In the genomic region with DNA sequence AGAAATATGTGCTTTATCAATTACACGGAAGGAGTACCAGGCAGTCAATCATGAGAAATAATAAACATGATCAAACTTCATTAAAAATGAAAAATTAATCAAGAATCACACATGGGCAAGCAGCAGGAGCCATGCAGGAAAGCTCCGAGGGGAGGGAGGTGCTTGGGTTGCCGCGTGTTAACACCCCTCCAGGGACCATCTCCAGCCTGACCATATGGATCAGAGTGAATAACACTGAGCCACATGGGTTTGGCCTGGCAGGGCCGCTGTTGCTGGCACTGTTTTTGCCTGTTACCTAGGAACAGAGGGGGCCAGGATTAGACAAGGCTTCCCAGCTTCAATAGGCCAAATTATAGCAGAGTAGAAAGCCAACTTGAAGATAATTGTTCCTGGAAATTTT, we compare ENCODE assay signal across 10 mouse cellular contexts.
DNase-seq lines count a peak whose midpoint lies in the region; ATAC-seq lines count a peak whose summit lies in the region.
"Had no signal": no experiment of that assay in that cellular context is flagged by ENCODE, and none has a peak within 500 bp of the region (broad histone marks: within the 10 kb centered on the region; RNA-seq: fewer than 3 reads in every experiment).

No protein-coding gene starts in this region.

- H3K4me1 ChIP-seq in forebrain, embryonic 16.5 days (replicated peaks; ENCODE audit: control insufficient read depth, insufficient read depth, low read length): peaks cover 9% of the 10 kb centered on the region
- 0 out of 2 replicates have a peak, but pooled peaks cover 4% of the 10 kb centered on the region for H3K4me1 ChIP-seq in kidney, embryonic 16.5 days (ENCODE audit: insufficient read depth, low read length)
- H3K4me1 ChIP-seq in liver, embryonic 11.5 days (replicated peaks; ENCODE audit: control insufficient read depth, insufficient read depth, low read length): peaks cover 17% of the 10 kb centered on the region

- no peaks in the 10 kb centered on the region for H3K27me3 ChIP-seq in forebrain, embryonic 16.5 days (replicated peaks; ENCODE audit: control insufficient read depth, insufficient read depth, low read length)
- H3K27me3 ChIP-seq in kidney, embryonic 16.5 days (ENCODE audit: insufficient read depth, low read length): no peaks in the 10 kb centered on the region
- H3K27me3 ChIP-seq in liver, embryonic 11.5 days (replicated peaks; ENCODE audit: control insufficient read depth, insufficient read depth, low read length): no peaks in the 10 kb centered on the region
- H3K27me3 ChIP-seq: limb, embryonic 12.5 days had no signal

- H3K27ac ChIP-seq in forebrain, embryonic 16.5 days (ENCODE audit: low read length): no peak overlapping the region
- no peak overlapping the region for H3K27ac ChIP-seq in kidney, embryonic 16.5 days (ENCODE audit: low read length)
- no peak overlapping the region for H3K27ac ChIP-seq in liver, embryonic 11.5 days (ENCODE audit: low read depth, low read length)
- H3K27ac ChIP-seq: limb, embryonic 12.5 days had no signal

- 11% methylated on average over 5 of the region's 5 CpGs for WGBS in forebrain, embryonic 16.5 days
- 28% methylated on average over 5 of the region's 5 CpGs for WGBS in kidney, embryonic 16.5 days
- WGBS in liver, embryonic 11.5 days: 65% methylated on average over 5 of the region's 5 CpGs

- H3K9ac ChIP-seq in forebrain, embryonic 16.5 days (replicated peaks; ENCODE audit: low read depth, low read length): no peak overlapping the region
- no peak overlapping the region for H3K9ac ChIP-seq in kidney, embryonic 16.5 days (replicated peaks; ENCODE audit: low read length)
- H3K9ac ChIP-seq in liver, embryonic 11.5 days (ENCODE audit: low read depth, low read length): no peak overlapping the region
- H3K9ac ChIP-seq: limb, embryonic 12.5 days had no signal

- H3K36me3 ChIP-seq in forebrain, embryonic 16.5 days (ENCODE audit: control insufficient read depth, insufficient read depth): no peaks in the 10 kb centered on the region
- H3K36me3 ChIP-seq in kidney, embryonic 16.5 days (ENCODE audit: insufficient read depth, low read length): no peaks in the 10 kb centered on the region
- H3K36me3 ChIP-seq in liver, embryonic 11.5 days (ENCODE audit: control insufficient read depth, insufficient read depth, low read length): no peaks in the 10 kb centered on the region
- H3K36me3 ChIP-seq: limb, embryonic 12.5 days had no signal

- ATAC-seq in forebrain, embryonic 16.5 days: peak; percentile 91
- ATAC-seq in activated CD4-positive, CD25-positive, alpha-beta regulatory T cell, adult 4 months: no peak
- no peak for ATAC-seq in kidney, embryonic 16.5 days (ENCODE audit: low FRiP score, low TSS enrichment)
- ATAC-seq in liver, embryonic 11.5 days (replicated peaks; ENCODE audit: low FRiP score): no peak

- DNase-seq in NIH3T3 (ENCODE audit: low read depth): peak; percentile 11
- DNase-seq in cerebellum, adult 8-10 months: peak; percentile 73
- peak; percentile 82 for DNase-seq in mesoderm, embryonic 11.5 days (ENCODE audit: low read depth, low spot score)
- no peak for DNase-seq in liver, embryonic 11.5 days (ENCODE audit: low spot score)
- no peak for DNase-seq in ovary, postnatal 10 days (ENCODE audit: low spot score)
- DNase-seq: thymus, postnatal 25 days had no signal

- H3K4me2 ChIP-seq in forebrain, embryonic 16.5 days (ENCODE audit: low read length): no peak overlapping the region
- no peak overlapping the region for H3K4me2 ChIP-seq in kidney, embryonic 16.5 days (replicated peaks; ENCODE audit: low read depth, low read length)
- no peak overlapping the region for H3K4me2 ChIP-seq in liver, embryonic 11.5 days
- H3K4me2 ChIP-seq: limb, embryonic 12.5 days had no signal

- H3K4me3 ChIP-seq in forebrain, embryonic 16.5 days (replicated peaks; ENCODE audit: low read length): no peak overlapping the region
- no peak overlapping the region for H3K4me3 ChIP-seq in kidney, embryonic 16.5 days (ENCODE audit: low read length)
- no peak overlapping the region for H3K4me3 ChIP-seq in liver, embryonic 11.5 days (ENCODE audit: low read depth, low read length)
- H3K4me3 ChIP-seq: limb, embryonic 12.5 days had no signal

- H3K9me3 ChIP-seq in forebrain, embryonic 16.5 days (ENCODE audit: control insufficient read depth, low read length): no peaks in the 10 kb centered on the region
- H3K9me3 ChIP-seq in kidney, embryonic 16.5 days (ENCODE audit: low read length): no peaks in the 10 kb centered on the region
- H3K9me3 ChIP-seq in liver, embryonic 11.5 days (ENCODE audit: control insufficient read depth, low read length): no peaks in the 10 kb centered on the region
- H3K9me3 ChIP-seq: limb, embryonic 12.5 days had no signal

Comparison
In these comparisons a context has a peak if more than half of its experiments do, and no peak if none do; other contexts are left out.
1. DNase-seq: peak in NIH3T3 (single experiment), cerebellum, adult 8-10 months (single experiment) and mesoderm, embryonic 11.5 days (single experiment); none in liver, embryonic 11.5 days (single experiment) and ovary, postnatal 10 days (single experiment).